In genomic region chr16:11071176-11071575, GRCm38 (mm10) we compare ENCODE assay signal across 10 mouse cellular contexts. TPM values are rescaled to one million over a fixed set of nuclear protein-coding genes. Genes with fewer than 3 reads are reported as not detected.
DNase-seq lines count a peak whose midpoint lies in the region; ATAC-seq and TF ChIP-seq lines count a peak whose summit lies in the region.
"Had no signal": no experiment of that assay in that cellular context is flagged by ENCODE, and none has a peak within 500 bp of the region (broad histone marks: within the 10 kb centered on the region; RNA-seq: fewer than 3 reads in every experiment).

No protein-coding gene starts in this region.

- H3K9ac ChIP-seq in forebrain, embryonic 14.5 days (ENCODE audit: low read length), result 0 out of 2 replicates have a peak overlapping the region, but pooled peaks have one; percentile 10
- no peak overlapping the region for H3K9ac ChIP-seq in forebrain, embryonic 13.5 days
- H3K9ac ChIP-seq in kidney, embryonic 16.5 days (replicated peaks; ENCODE audit: low read length), result no peak overlapping the region
- H3K9ac ChIP-seq in forebrain, embryonic 16.5 days (replicated peaks; ENCODE audit: low read depth, low read length), result no peak overlapping the region
- H3K9ac ChIP-seq: lung, embryonic 15.5 days had no signal

- H3K4me2 ChIP-seq in forebrain, embryonic 14.5 days (ENCODE audit: low read length), result no peak overlapping the region
- no peak overlapping the region for H3K4me2 ChIP-seq in forebrain, embryonic 13.5 days
- no peak overlapping the region for H3K4me2 ChIP-seq in kidney, embryonic 16.5 days (replicated peaks; ENCODE audit: low read depth, low read length)
- no peak overlapping the region for H3K4me2 ChIP-seq in forebrain, embryonic 16.5 days (ENCODE audit: low read length)
- H3K4me2 ChIP-seq: lung, embryonic 15.5 days had no signal

- H3K36me3 ChIP-seq in forebrain, embryonic 14.5 days (ENCODE audit: control insufficient read depth, insufficient read depth, low read length), result peaks cover 57% of the 10 kb centered on the region
- H3K36me3 ChIP-seq in forebrain, embryonic 13.5 days (ENCODE audit: poor library complexity, severe bottlenecking), result peaks cover 59% of the 10 kb centered on the region
- peaks cover 50% of the 10 kb centered on the region for H3K36me3 ChIP-seq in kidney, embryonic 16.5 days (ENCODE audit: insufficient read depth, low read length)
- peaks cover 10% of the 10 kb centered on the region for H3K36me3 ChIP-seq in forebrain, embryonic 16.5 days (ENCODE audit: control insufficient read depth, insufficient read depth)

- TF ChIP-seq CTCF in bone marrow, adult 2 months (IDR thresholded peaks at IDR 0.05; ENCODE audit: control insufficient read depth, insufficient read depth, low read length), result no peak
- TF ChIP-seq CTCF in gastrocnemius, adult 2 months (IDR thresholded peaks at IDR 0.05), result peak; percentile 26; the same call in 1 of the 2 replicates

- no peak for TF ChIP-seq POLR2A in bone marrow, adult 2 months (IDR thresholded peaks at IDR 0.05; ENCODE audit: borderline replicate concordance, control insufficient read depth, low read depth, low read length)

- H3K9me3 ChIP-seq in forebrain, embryonic 14.5 days (replicated peaks; ENCODE audit: control insufficient read depth, low read length), result no peaks in the 10 kb centered on the region
- H3K9me3 ChIP-seq in forebrain, embryonic 13.5 days (replicated peaks), result no peaks in the 10 kb centered on the region
- no peaks in the 10 kb centered on the region for H3K9me3 ChIP-seq in kidney, embryonic 16.5 days (ENCODE audit: low read length)
- no peaks in the 10 kb centered on the region for H3K9me3 ChIP-seq in forebrain, embryonic 16.5 days (ENCODE audit: control insufficient read depth, low read length)
- H3K9me3 ChIP-seq: lung, embryonic 15.5 days had no signal

- ATAC-seq in forebrain, embryonic 14.5 days, result no peak
- ATAC-seq in forebrain, embryonic 13.5 days, result no peak
- no peak for ATAC-seq in kidney, embryonic 16.5 days (ENCODE audit: low FRiP score, low TSS enrichment)
- no peak for ATAC-seq in forebrain, embryonic 16.5 days
- ATAC-seq: intestine, embryonic 16.5 days had no signal

- H3K4me3 ChIP-seq in forebrain, embryonic 14.5 days (ENCODE audit: low read depth, low read length), result no peak overlapping the region
- no peak overlapping the region for H3K4me3 ChIP-seq in forebrain, embryonic 13.5 days
- H3K4me3 ChIP-seq in kidney, embryonic 16.5 days (ENCODE audit: low read length), result no peak overlapping the region
- no peak overlapping the region for H3K4me3 ChIP-seq in bone marrow, adult 2 months (replicated peaks; ENCODE audit: control insufficient read depth, low read depth, low read length)
- no peak overlapping the region for H3K4me3 ChIP-seq in gastrocnemius, adult 2 months
- H3K4me3 ChIP-seq in forebrain, embryonic 16.5 days (replicated peaks; ENCODE audit: low read length), result no peak overlapping the region
- H3K4me3 ChIP-seq: lung, embryonic 15.5 days had no signal

- H3K27me3 ChIP-seq in forebrain, embryonic 14.5 days (replicated peaks; ENCODE audit: control insufficient read depth, insufficient read depth, low read length), result no peaks in the 10 kb centered on the region
- H3K27me3 ChIP-seq in forebrain, embryonic 13.5 days, result no peaks in the 10 kb centered on the region
- H3K27me3 ChIP-seq in kidney, embryonic 16.5 days (ENCODE audit: insufficient read depth, low read length), result no peaks in the 10 kb centered on the region
- no peaks in the 10 kb centered on the region for H3K27me3 ChIP-seq in forebrain, embryonic 16.5 days (replicated peaks; ENCODE audit: control insufficient read depth, insufficient read depth, low read length)
- H3K27me3 ChIP-seq: lung, embryonic 15.5 days had no signal

- WGBS in forebrain, embryonic 14.5 days, result 81% methylated on average over 5 of the region's 5 CpGs
- 79% methylated on average over 5 of the region's 5 CpGs for WGBS in forebrain, embryonic 13.5 days
- 70% methylated on average over 5 of the region's 5 CpGs for WGBS in kidney, embryonic 16.5 days
- whole genome bisulfite sequencing in bone marrow, adult 2 months, result 62% methylated on average over 5 of the region's 5 CpGs
- WGBS in forebrain, embryonic 16.5 days, result 75% methylated on average over 5 of the region's 5 CpGs

- H3K27ac ChIP-seq in forebrain, embryonic 14.5 days (ENCODE audit: low read depth, low read length), result no peak overlapping the region
- no peak overlapping the region for H3K27ac ChIP-seq in forebrain, embryonic 13.5 days
- H3K27ac ChIP-seq in kidney, embryonic 16.5 days (ENCODE audit: low read length), result no peak overlapping the region
- H3K27ac ChIP-seq in bone marrow, adult 2 months (ENCODE audit: control insufficient read depth, insufficient read depth, low read depth, low read length, poor library complexity), result peak overlapping the region; percentile 44
- H3K27ac ChIP-seq in gastrocnemius, adult 2 months, result no peak overlapping the region
- no peak overlapping the region for H3K27ac ChIP-seq in forebrain, embryonic 16.5 days (ENCODE audit: low read length)
- H3K27ac ChIP-seq: lung, embryonic 15.5 days had no signal

- peaks cover 29% of the 10 kb centered on the region for H3K4me1 ChIP-seq in forebrain, embryonic 14.5 days (ENCODE audit: control insufficient read depth, insufficient read depth, low read length)
- peaks cover 59% of the 10 kb centered on the region for H3K4me1 ChIP-seq in forebrain, embryonic 13.5 days
- H3K4me1 ChIP-seq in kidney, embryonic 16.5 days (ENCODE audit: insufficient read depth, low read length), result peaks cover 31% of the 10 kb centered on the region
- H3K4me1 ChIP-seq in bone marrow, adult 2 months (ENCODE audit: control insufficient read depth, insufficient read depth, low read length), result peaks cover 9% of the 10 kb centered on the region
- H3K4me1 ChIP-seq in forebrain, embryonic 16.5 days (replicated peaks; ENCODE audit: control insufficient read depth, insufficient read depth, low read length), result peaks cover 50% of the 10 kb centered on the region

- intact Hi-C loops in gastrocnemius, adult 2 months (cut with DNase I), result loop anchor here (5.0 kb wide), 1 partner anchor 34 kb away; no protein-coding TSS in a partner anchor

- DNase-seq in forebrain, embryonic 14.5 days (ENCODE audit: low spot score), result peak; percentile 22
- peak; percentile 42 to 56 for DNase-seq in kidney, postnatal 25 days
- peak; percentile 88 for DNase-seq in gastrocnemius, adult 2 months
- no peak for DNase-seq in embryo, embryonic 10 days (ENCODE audit: low spot score)

RNA-seq across cellular contexts. Expression of gene Litaf, which starts 5.2 kb away (rescaled TPM):
- polyA plus RNA-seq in forebrain, embryonic 14.5 days (2014; fragmentation: Nextera tagmentation; extraction: Ambion mirVana), result 41.4 and 44.5 TPM in 2 replicates
- 59.2 and 59.3 TPM in 2 replicates for polyA plus RNA-seq in forebrain, embryonic 13.5 days (2015; fragmentation: Nextera tagmentation; extraction: Ambion mirVana)
- polyA plus RNA-seq in kidney, embryonic 16.5 days (2015; fragmentation: Nextera tagmentation; extraction: Ambion mirVana), result 134 and 138 TPM in 2 replicates
- polyA plus RNA-seq in bone marrow, adult 2 months (2011; ENCODE audit: insufficient read depth, insufficient read length, low replicate concordance, missing spikeins), result 21.6 and 41.1 TPM in 2 replicates
- 1 to 10 TPM; 4.8 to 9.3 TPM for total RNA-seq in gastrocnemius, adult 2 months (2021)
- 39.6 and 48.1 TPM in 2 replicates for polyA plus RNA-seq in forebrain, embryonic 16.5 days (2015; fragmentation: Nextera tagmentation; extraction: Ambion mirVana)

RNA-seq across cellular contexts. Expression of gene Snn, which starts 10.4 kb away (rescaled TPM):
- 170 and 171 TPM in 2 replicates for polyA plus RNA-seq in forebrain, embryonic 14.5 days (2014; fragmentation: Nextera tagmentation; extraction: Ambion mirVana)
- polyA plus RNA-seq in forebrain, embryonic 13.5 days (2015; fragmentation: Nextera tagmentation; extraction: Ambion mirVana), result 122 and 140 TPM in 2 replicates
- polyA plus RNA-seq in kidney, embryonic 16.5 days (2015; fragmentation: Nextera tagmentation; extraction: Ambion mirVana), result 40.6 and 42.1 TPM in 2 replicates
- 12.6 and 21.6 TPM in 2 replicates for polyA plus RNA-seq in bone marrow, adult 2 months (2011; ENCODE audit: insufficient read depth, insufficient read length, low replicate concordance, missing spikeins)
- total RNA-seq in gastrocnemius, adult 2 months (2021), result 1 to 10 TPM; 2.7 to 3.1 TPM
- polyA plus RNA-seq in forebrain, embryonic 16.5 days (2015; fragmentation: Nextera tagmentation; extraction: Ambion mirVana), result 171 and 175 TPM in 2 replicates
